Mouse (Mus musculus) intestine, embryonic 14.5 days (tissue): Measurements from ENCODE around the gene Coro7. TPM values are rescaled to one million over a fixed set of nuclear protein-coding genes. Genes with fewer than 3 reads are reported as not detected.

Source experiments
- ATAC-seq: fragments of 200-750 bp; cut with Nextera tagmentation; replicated peaks from 2 replicates; pipeline ENCODE4 v1.8.0; 2017; ENCODE audit warnings: low read depth, moderate number of reproducible peaks, moderate TSS enrichment, moderate library complexity; ENCODE audit not compliant: low FRiP score, low TSS enrichment
- DNase-seq: peaks from one replicate; pipeline ENCODE4 v3.0.0-alpha.2; 2018; ENCODE audit warnings: low spot score
- H3K27ac ChIP-seq: fragments of 300-500 bp; sonication (generic); 2 replicates; pipeline ENCODE4 v1.5.1; 2014; ENCODE audit warnings: low read depth, mild to moderate bottlenecking, control low read depth
- H3K27me3 ChIP-seq: fragments of 300-500 bp; sonication (generic); replicated peaks from 2 replicates; pipeline ENCODE4 v1.6.1; 2014; ENCODE audit warnings: low read length, control low read depth; ENCODE audit not compliant: control insufficient read depth, insufficient read depth
- H3K36me3 ChIP-seq: fragments of 300-500 bp; sonication (generic); 2 replicates; pipeline ENCODE4 v1.6.1; 2014; ENCODE audit warnings: low read length, control low read depth; ENCODE audit not compliant: control insufficient read depth, insufficient read depth
- H3K4me1 ChIP-seq: fragments of 300-500 bp; sonication (generic); replicated peaks from 2 replicates; pipeline ENCODE4 v1.6.1; 2014; ENCODE audit warnings: low read length, control low read depth, mixed read lengths; ENCODE audit not compliant: control insufficient read depth, insufficient read depth
- H3K4me2 ChIP-seq: fragments of 300-500 bp; sonication (generic); 2 replicates; pipeline ENCODE4 v1.6.1; 2014; ENCODE audit warnings: low read length
- H3K4me3 ChIP-seq: fragments of 300-500 bp; sonication (generic); 2 replicates; pipeline ENCODE4 v1.5.1; 2014; ENCODE audit warnings: low read depth, low read length, control low read depth, mixed read lengths
- H3K9ac ChIP-seq: fragments of 300-500 bp; sonication (generic); 2 replicates; pipeline ENCODE4 v1.6.1; 2014; ENCODE audit warnings: mild to moderate bottlenecking, low read length
- H3K9me3 ChIP-seq: fragments of 300-500 bp; sonication (generic); 2 replicates; pipeline ENCODE4 v1.6.1; 2016; ENCODE audit warnings: low read length, control low read depth; ENCODE audit not compliant: control insufficient read depth
- WGBS: fragments of 180-500 bp; shearing (Covaris S2); extraction: QIAGEN DNeasy Blood & Tissue Kit; methylation state at CpG from one replicate; pipeline ENCODE4 v1.1.7; 2014; 5-methylcytosine and 5-hydroxymethylcytosine counted together
- polyA plus RNA-seq: library from polyadenylated mRNA; unstranded; fragments of >200 nt; fragmentation: Nextera tagmentation; extraction: Ambion mirVana; gene quantifications from 2 replicates; pipeline ENCODE4 v1.2.1, GENCODE M21; 2014

The Coro7 gene
- polyA plus RNA-seq, 1 experiment from 2014 or later: 19.3 TPM

DNA sequence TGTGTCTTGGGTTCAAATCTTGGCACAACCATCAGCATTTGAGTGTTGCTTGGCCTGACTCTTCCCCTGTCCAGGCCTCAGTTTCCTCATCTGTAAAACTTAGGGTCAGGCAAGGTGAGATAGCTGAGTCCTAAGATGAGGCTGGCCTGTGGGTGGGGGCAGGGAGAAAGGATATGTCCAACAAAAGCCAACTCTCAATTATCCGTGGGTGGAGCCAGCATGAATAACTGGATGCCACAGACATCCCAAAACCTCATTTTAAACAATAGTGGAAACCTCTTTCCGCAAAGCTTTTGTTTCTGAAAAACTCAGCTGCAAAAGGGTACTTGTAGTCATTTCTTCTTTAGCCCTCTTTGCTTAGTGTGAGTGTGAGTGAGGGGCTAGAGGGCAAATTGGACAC, 82.7 kb downstream of the Coro7 start:
- H3K4me3 ChIP-seq: 0 out of 2 replicates have a peak overlapping the region, but pooled peaks have one; percentile 87
- no peaks in the 10 kb centered on the region for H3K9me3 ChIP-seq
- 56% methylated on average over 2 of the region's 2 CpGs for WGBS
- H3K4me2 ChIP-seq: peak overlapping the region; percentile 100
- H3K36me3 ChIP-seq: no peaks in the 10 kb centered on the region
- no peak for DNase-seq
- peak overlapping the region; percentile 44; the same call in 1 of the 2 replicates for H3K27ac ChIP-seq
- H3K27me3 ChIP-seq: no peaks in the 10 kb centered on the region
- H3K9ac ChIP-seq: no peak overlapping the region
- peaks cover 73% of the 10 kb centered on the region for H3K4me1 ChIP-seq
- ATAC-seq: no peak

DNA sequence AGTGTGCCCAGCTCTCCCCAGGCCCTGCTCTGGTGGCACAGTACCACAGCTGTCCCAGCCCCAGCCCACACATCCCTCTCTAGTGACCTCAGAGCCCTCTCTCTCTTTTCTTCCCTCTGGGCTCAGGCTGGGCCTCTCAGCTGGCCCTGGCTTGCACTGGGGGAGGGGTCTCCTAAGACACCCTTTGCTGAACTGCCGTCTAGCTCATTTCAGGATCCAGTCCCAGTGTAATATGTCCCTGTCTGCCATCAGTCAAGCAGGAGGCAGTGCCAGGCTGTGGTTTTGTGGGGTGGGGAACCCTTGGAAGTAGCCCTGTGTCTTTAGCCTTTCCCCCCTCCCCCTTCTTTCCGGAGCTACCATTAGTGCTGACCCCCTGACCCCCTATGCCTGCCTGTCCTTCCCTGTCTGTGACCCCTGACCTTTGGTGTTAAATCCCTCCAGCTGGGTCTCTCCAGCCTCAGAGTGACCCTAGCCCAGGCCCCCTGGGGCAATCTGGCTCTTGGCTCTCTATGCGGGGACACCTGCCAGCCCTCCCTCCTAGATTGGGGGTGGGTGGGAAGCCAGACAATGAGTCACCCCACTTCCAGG, 83.3 kb downstream of the Coro7 start:
- Histone ChIP-seq H3K4me1 (peaks cover 70% of the 10 kb centered on the region), H3K27me3 (no peaks in the 10 kb centered on the region), H3K9me3 (no peaks in the 10 kb centered on the region), H3K4me3 (peak overlapping the region; percentile 87), H3K4me2 (peak overlapping the region; percentile 100), H3K36me3 (no peaks in the 10 kb centered on the region), H3K27ac (peak overlapping the region; percentile 93), H3K9ac (peak overlapping the region; percentile 90)
- 13% methylated on average over 3 of the region's 3 CpGs for WGBS
- DNase-seq (no peak), ATAC-seq (no peak)

DNA sequence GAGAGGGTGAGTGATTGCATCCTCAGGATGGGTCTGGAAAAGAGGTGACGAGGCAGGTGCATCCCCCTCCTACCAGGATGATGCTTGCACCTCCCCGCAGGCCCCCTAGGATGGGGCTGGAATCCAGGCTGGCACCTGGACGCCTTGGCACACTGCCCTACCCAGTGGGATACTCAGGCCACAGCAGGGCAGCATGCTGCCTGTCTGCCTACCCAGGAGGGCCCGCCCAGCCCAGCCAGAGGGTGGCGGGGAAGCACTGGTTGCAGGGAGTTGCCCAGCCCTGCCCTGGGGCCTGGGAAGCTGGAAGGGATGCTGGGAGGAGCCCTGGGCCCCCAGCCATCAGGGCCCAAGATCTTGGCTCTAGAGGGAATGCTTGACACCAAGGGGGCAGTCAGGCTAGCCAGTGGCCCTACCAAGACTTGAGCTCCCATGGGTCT, 84.0 kb downstream of the Coro7 start:
- ATAC-seq (peak; percentile 24), DNase-seq (no peak)
- H3K27me3 ChIP-seq: no peaks in the 10 kb centered on the region
- H3K4me3 ChIP-seq: peak overlapping the region; percentile 87
- H3K4me1 ChIP-seq: peaks cover 63% of the 10 kb centered on the region
- peak overlapping the region; percentile 100 for H3K4me2 ChIP-seq
- H3K9me3 ChIP-seq: no peaks in the 10 kb centered on the region
- peaks cover 6% of the 10 kb centered on the region for H3K36me3 ChIP-seq
- peak overlapping the region; percentile 90 for H3K9ac ChIP-seq
- 2% methylated on average over 5 of the region's 5 CpGs for WGBS
- H3K27ac ChIP-seq: peak overlapping the region; percentile 93

DNA sequence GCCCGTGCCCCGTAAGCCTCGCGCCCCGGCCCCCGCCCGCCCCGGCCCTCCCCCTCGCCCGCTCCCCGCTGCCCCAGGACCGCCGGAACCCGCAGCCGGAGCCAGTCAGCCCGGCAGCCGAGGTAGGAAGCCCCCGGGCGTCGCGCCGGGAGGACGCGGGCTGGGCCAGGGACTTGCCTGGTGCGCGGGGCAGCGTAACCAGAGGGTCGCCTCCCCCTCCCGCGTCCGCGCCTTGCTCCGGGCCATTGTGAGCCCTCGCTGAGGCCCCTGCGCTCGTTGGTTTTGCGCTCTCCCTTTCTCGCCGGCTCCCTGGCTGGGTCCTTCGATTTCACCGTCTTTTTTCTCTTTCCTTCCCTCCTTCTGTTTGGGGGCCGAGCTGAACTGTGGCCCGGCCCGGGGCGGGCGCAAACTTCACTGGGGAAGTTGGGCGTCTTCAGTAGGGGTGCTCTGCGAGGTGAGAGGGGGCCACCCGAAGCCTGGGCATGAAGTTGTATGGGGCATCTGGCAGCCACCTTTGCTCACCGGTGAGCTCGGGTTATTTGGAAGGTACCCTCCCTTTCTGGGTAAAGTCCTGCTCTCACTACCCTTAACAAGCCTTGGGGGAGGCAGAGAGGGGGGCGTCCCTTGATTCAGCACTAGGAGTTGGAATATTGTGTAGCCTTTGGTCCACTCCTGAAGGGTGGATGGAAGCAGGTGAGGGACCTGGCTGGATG, 84.6 kb downstream of the Coro7 start:
- Histone ChIP-seq H3K9me3 (no peaks in the 10 kb centered on the region), H3K27me3 (no peaks in the 10 kb centered on the region), H3K4me3 (peak overlapping the region; percentile 87), H3K4me1 (peaks cover 58% of the 10 kb centered on the region), H3K36me3 (peaks cover 10% of the 10 kb centered on the region), H3K27ac (peak overlapping the region; percentile 93), H3K9ac (peak overlapping the region; percentile 90), H3K4me2 (peak overlapping the region; percentile 100)
- DNase-seq: no peak
- under 1% methylated on average over 32 of the region's 52 CpGs for WGBS
- peak; percentile 13; the same call in 1 of the 2 replicates for ATAC-seq

DNA sequence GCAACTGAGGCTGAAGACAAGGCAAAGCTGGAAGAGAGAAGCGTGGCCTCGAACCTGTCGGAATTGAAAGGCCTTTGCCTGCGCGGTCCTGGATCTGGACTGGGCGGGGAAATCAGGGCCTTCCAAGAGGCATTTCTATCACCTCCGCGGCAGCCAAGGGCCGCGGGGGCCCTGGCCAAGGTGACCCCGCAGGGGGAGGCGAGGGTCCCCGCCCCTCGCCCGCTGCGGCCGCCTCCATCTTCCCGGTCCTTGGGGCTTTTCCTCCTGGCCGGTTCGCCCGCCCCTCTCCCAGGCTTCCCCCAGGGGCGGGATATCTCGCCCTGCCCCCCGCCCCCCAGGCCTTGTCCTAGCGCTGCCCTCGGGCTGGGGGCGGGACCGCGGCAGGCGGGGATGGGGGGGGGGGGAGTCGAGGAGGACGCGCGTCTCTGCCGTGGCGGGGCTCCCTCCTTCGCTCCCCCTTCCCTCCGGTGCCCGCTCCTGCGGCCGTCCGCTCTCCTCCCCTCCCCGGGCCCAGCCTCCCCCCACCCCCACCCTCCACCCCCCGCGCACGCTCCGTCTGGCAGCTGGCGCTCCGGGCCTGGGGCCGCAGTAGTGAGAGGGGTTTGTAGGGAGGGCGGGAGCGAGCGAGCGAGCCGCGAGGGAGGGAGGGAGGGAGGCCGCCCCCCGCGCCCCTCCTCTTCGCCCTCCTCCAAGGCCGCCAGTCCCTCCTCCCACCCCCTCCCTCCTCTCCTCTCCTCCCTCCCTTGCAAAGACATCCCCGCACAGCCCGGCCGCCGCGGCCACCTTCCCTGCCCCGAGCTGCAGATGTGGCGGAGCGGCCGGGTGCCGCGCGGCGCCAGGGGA, 85.4 kb downstream of the Coro7 start, which contains the start of gene Glis2:
Gene Glis2 (plus strand): TSS at position 743 of the 843 bp plus-strand sequence.
- H3K27ac ChIP-seq: peak within 1 kb of the TSS; percentile 93
- ATAC-seq (peak; percentile 86), DNase-seq (peak; percentile 87)
- peak within 1 kb of the TSS; percentile 87 for H3K4me3 ChIP-seq
- H3K4me1 ChIP-seq: peaks cover 51% of the 10 kb centered on the region
- peak within 1 kb of the TSS; percentile 90 for H3K9ac ChIP-seq
- under 1% methylated on average over 35 of the region's 74 CpGs for WGBS
- H3K9me3 ChIP-seq: no peaks in the 10 kb centered on the region
- H3K4me2 ChIP-seq: peak within 1 kb of the TSS; percentile 100
- H3K36me3 ChIP-seq: peaks cover 10% of the 10 kb centered on the region
- no peaks in the 10 kb centered on the region for H3K27me3 ChIP-seq

- peaks cover 10% of the 10 kb centered on the region for H3K36me3 ChIP-seq
- H3K4me3 ChIP-seq: peak overlapping the region; percentile 87
- peaks cover 41% of the 10 kb centered on the region for H3K4me1 ChIP-seq
- no peaks in the 10 kb centered on the region for H3K9me3 ChIP-seq
- H3K27me3 ChIP-seq: no peaks in the 10 kb centered on the region
- WGBS: 12% methylated on average over 32 of the region's 32 CpGs
- H3K4me2 ChIP-seq: peak overlapping the region; percentile 78
- peak overlapping the region; percentile 90 for H3K9ac ChIP-seq
- H3K27ac ChIP-seq: peak overlapping the region; percentile 93
- DNase-seq: peak; percentile 77
- no peak for ATAC-seq
Observed at GRCm38 (mm10) chr16:4592909-4593875, 86.4 kb downstream of the Coro7 start.

- Histone ChIP-seq H3K9me3 (no peaks in the 10 kb centered on the region), H3K9ac (no peak overlapping the region), H3K27me3 (no peaks in the 10 kb centered on the region), H3K27ac (no peak overlapping the region), H3K4me1 (peaks cover 32% of the 10 kb centered on the region), H3K4me3 (no peak overlapping the region), H3K36me3 (peaks cover 10% of the 10 kb centered on the region), H3K4me2 (no peak overlapping the region)
- ATAC-seq: no peak
- 95% methylated on average over 9 of the region's 9 CpGs for WGBS
- no peak for DNase-seq
Observed at GRCm38 (mm10) chr16:4590236-4590635, 89.3 kb downstream of the Coro7 start.
